Mouse (Mus musculus): ENCODE measurements around the gene Sh2d7. TPM values are rescaled to one million over a fixed set of nuclear protein-coding genes. Genes with fewer than 3 reads are reported as not detected.

Gene Sh2d7
- total RNA-seq (2021): not detected
- long read RNA-seq, experiment 1: 0 reads
- long read RNA-seq, experiment 2: 0 reads

GRCm38 (mm10) chr9:54538684-54539083 is at the start of gene Sh2d7:
Gene Sh2d7, plus strand, starts transcription at chr9:54538984.
- DNase-seq: no peak
- intact Hi-C loops (cut with DNase I): no loop called here

- DNase-seq: no peak
- intact Hi-C loops (cut with DNase I): no loop called here
Observed at GRCm38 (mm10) chr9:54489599-54489998, 49.2 kb upstream of the Sh2d7 start.

- DNase-seq: no peak
- intact Hi-C loops (cut with DNase I): loop anchor here (10.0 kb wide), 1 partner anchor 1146 kb away; no protein-coding TSS in a partner anchor
Observed at GRCm38 (mm10) chr9:54490431-54490830, 48.4 kb upstream of the Sh2d7 start.

- no peak for DNase-seq
- intact Hi-C loops (cut with DNase I): loop anchor here (10.0 kb wide), 1 partner anchor 1154 kb away; no protein-coding TSS in a partner anchor
Observed at GRCm38 (mm10) chr9:54499291-54499690, 39.5 kb upstream of the Sh2d7 start.

GRCm38 (mm10) chr9:54499791-54500190 is 39.0 kb upstream of the Sh2d7 start:
- intact Hi-C loops (cut with DNase I): loop anchor here (10.0 kb wide), 1 partner anchor 1155 kb away; no protein-coding TSS in a partner anchor
- DNase-seq: no peak

- intact Hi-C loops (cut with DNase I): no loop called here
- peak in 1 of 2 experiments; percentile 8 for DNase-seq
Observed at GRCm38 (mm10) chr9:54500832-54501452, 37.8 kb upstream of the Sh2d7 start.

GRCm38 (mm10) chr9:54501453-54502110 is 37.2 kb upstream of the Sh2d7 start, which contains the start of gene Dmxl2:
Gene Dmxl2, minus strand, starts transcription at chr9:54501626.
- intact Hi-C loops (cut with DNase I): no loop called here
- peak; percentile 77 to 86 for DNase-seq

GRCm38 (mm10) chr9:54502111-54502495 is 36.7 kb upstream of the Sh2d7 start:
- intact Hi-C loops (cut with DNase I): no loop called here
- no peak for DNase-seq

GRCm38 (mm10) chr9:54502873-54503272 is 35.9 kb upstream of the Sh2d7 start:
- intact Hi-C loops (cut with DNase I): no loop called here
- DNase-seq: no peak

GRCm38 (mm10) chr9:54515991-54516390 is 22.8 kb upstream of the Sh2d7 start:
- DNase-seq: no peak
- intact Hi-C loops (cut with DNase I): no loop called here

GRCm38 (mm10) chr9:54518921-54519320 is 19.9 kb upstream of the Sh2d7 start:
- DNase-seq: no peak
- intact Hi-C loops (cut with DNase I): no loop called here

GRCm38 (mm10) chr9:54520286-54520685 is 18.5 kb upstream of the Sh2d7 start:
- no peak for DNase-seq
- intact Hi-C loops (cut with DNase I): loop anchor here (1.0 kb wide), 1 partner anchor 24 kb away; no protein-coding TSS in a partner anchor

GRCm38 (mm10) chr9:54527694-54528093 is 11.1 kb upstream of the Sh2d7 start:
- no peak for DNase-seq
- intact Hi-C loops (cut with DNase I): no loop called here

- intact Hi-C loops (cut with DNase I): no loop called here
Observed at GRCm38 (mm10) chr9:54529950-54530349, 8.8 kb upstream of the Sh2d7 start.

GRCm38 (mm10) chr9:54530836-54531235 is 7.9 kb upstream of the Sh2d7 start:
- intact Hi-C loops (cut with DNase I): no loop called here
- no peak for DNase-seq

More at GRCm38 (mm10) chr9:54529950-54530349, 8.8 kb upstream of the Sh2d7 start:
- no peak for DNase-seq

- intact Hi-C loops (cut with DNase I): no loop called here
- DNase-seq: no peak
Observed at GRCm38 (mm10) chr9:54531421-54531820, 7.4 kb upstream of the Sh2d7 start.

- intact Hi-C loops (cut with DNase I): no loop called here
- DNase-seq: no peak
Observed at GRCm38 (mm10) chr9:54532926-54533325, 5.9 kb upstream of the Sh2d7 start.

GRCm38 (mm10) chr9:54533975-54534374 is 4.8 kb upstream of the Sh2d7 start:
- intact Hi-C loops (cut with DNase I): no loop called here
- DNase-seq: no peak

GRCm38 (mm10) chr9:54536236-54536635 is 2.5 kb upstream of the Sh2d7 start:
- intact Hi-C loops (cut with DNase I): no loop called here

GRCm38 (mm10) chr9:54537030-54537429 is 1.8 kb upstream of the Sh2d7 start:
- no peak for DNase-seq
- intact Hi-C loops (cut with DNase I): no loop called here

More at GRCm38 (mm10) chr9:54536236-54536635, 2.5 kb upstream of the Sh2d7 start:
- no peak for DNase-seq

GRCm38 (mm10) chr9:54537480-54537879 is 1.3 kb upstream of the Sh2d7 start:
- DNase-seq: no peak
- intact Hi-C loops (cut with DNase I): no loop called here

GRCm38 (mm10) chr9:54538244-54538643 is 540 bp upstream of the Sh2d7 start:
- DNase-seq: no peak
- intact Hi-C loops (cut with DNase I): no loop called here
